Mouse (Mus musculus) kidney, embryonic 15.5 days (tissue): ENCODE measurements around the gene Bnip1. TPM values are rescaled to one million over a fixed set of nuclear protein-coding genes. Genes with fewer than 3 reads are reported as not detected.

ENCODE experiments used
- ATAC-seq: fragments of 200-750 bp; cut with Nextera tagmentation; replicated peaks from 2 replicates; pipeline ENCODE4 v1.8.0; 2017; ENCODE audit warnings: moderate TSS enrichment; ENCODE audit not compliant: low FRiP score
- H3K27ac ChIP-seq: fragments of 300-500 bp; sonication (generic); 2 replicates; pipeline ENCODE4 v1.5.1; 2015; ENCODE audit warnings: mild to moderate bottlenecking, inconsistent platforms
- H3K27me3 ChIP-seq: fragments of 300-500 bp; sonication (generic); 2 replicates; pipeline ENCODE4 v1.6.1; 2015; ENCODE audit warnings: inconsistent platforms
- H3K36me3 ChIP-seq: fragments of 300-500 bp; sonication (generic); 2 replicates; pipeline ENCODE4 v1.6.1; 2015; ENCODE audit warnings: inconsistent platforms
- H3K4me1 ChIP-seq: fragments of 300-500 bp; sonication (generic); 2 replicates; pipeline ENCODE4 v1.6.1; 2015; ENCODE audit warnings: inconsistent platforms
- H3K4me2 ChIP-seq: fragments of 300-500 bp; sonication (generic); 2 replicates; pipeline ENCODE4 v1.6.1; 2015; ENCODE audit warnings: moderate library complexity, mild to moderate bottlenecking, inconsistent platforms
- H3K4me3 ChIP-seq: fragments of 300-500 bp; sonication (generic); replicated peaks from 2 replicates; pipeline ENCODE4 v1.5.1; 2015; ENCODE audit warnings: mild to moderate bottlenecking, inconsistent platforms
- H3K9ac ChIP-seq: fragments of 300-500 bp; sonication (generic); 2 replicates; pipeline ENCODE4 v1.6.1; 2015; ENCODE audit warnings: mild to moderate bottlenecking, inconsistent platforms
- H3K9me3 ChIP-seq: fragments of 300-500 bp; sonication (generic); replicated peaks from 2 replicates; pipeline ENCODE4 v1.6.1; 2016; ENCODE audit warnings: inconsistent platforms
- WGBS: fragments of 180-500 bp; shearing (Covaris S2); methylation state at CpG from one replicate; pipeline ENCODE4 v1.1.7; 2015; ENCODE audit warnings: mixed read lengths; 5-methylcytosine and 5-hydroxymethylcytosine counted together
- polyA plus RNA-seq: library from polyadenylated mRNA; unstranded; fragments of >200 nt; fragmentation: Nextera tagmentation; extraction: Ambion mirVana; gene quantifications from 2 replicates; pipeline ENCODE4 v1.2.1, GENCODE M21; 2015

Bnip1 gene
- polyA plus RNA-seq, 1 experiment from 2014 or later: 52.3 TPM

DNA sequence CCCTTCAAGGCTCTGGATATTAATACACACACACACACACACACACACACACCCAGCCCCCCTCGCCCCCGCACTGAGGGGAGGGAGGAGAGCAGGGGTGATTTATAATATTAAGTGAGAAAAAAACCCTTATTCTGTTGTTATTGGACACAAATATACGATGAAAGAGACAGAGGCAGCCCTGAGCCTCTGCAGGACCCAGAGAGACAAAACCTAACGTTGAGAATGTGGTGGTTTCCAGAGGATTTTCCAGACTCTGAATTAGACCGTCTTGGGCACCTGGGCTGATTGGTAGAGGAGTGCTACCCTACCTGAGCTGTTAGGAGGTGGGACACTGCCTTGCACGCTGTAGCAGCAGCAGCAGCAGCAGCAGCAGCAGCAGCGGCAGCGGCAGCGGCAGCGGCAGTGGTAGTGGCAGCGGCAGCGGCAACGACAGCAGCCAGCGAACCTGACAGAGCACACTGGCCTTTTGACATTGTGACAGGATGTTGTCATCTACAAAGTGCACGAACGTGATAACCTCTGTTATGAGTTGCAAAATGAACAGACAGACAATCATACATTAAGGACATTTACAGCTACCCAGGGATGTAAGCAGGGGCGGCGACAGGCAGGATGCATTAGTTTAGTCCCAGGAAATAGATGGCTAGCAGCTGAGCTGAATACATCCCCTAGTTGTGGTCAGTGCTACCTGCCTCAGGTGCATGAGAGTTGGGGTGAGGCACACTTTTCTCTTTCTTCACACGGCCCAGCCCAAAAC is 56.1 kb downstream of the Bnip1 start:
- Histone ChIP-seq H3K27ac (no peak overlapping the region), H3K36me3 (no peaks in the 10 kb centered on the region), H3K4me1 (peaks cover 20% of the 10 kb centered on the region), H3K9ac (no peak overlapping the region), H3K27me3 (peaks cover 92% of the 10 kb centered on the region), H3K4me3 (no peak overlapping the region), H3K4me2 (no peak overlapping the region), H3K9me3 (no peaks in the 10 kb centered on the region)
- 3% methylated on average over 19 of the region's 19 CpGs for WGBS
- no peak for ATAC-seq

GRCm38 (mm10) chr17:26837546-26837985 is 56.7 kb downstream of the Bnip1 start:
- H3K4me1 ChIP-seq: peaks cover 20% of the 10 kb centered on the region
- H3K4me2 ChIP-seq: no peak overlapping the region
- peaks cover 94% of the 10 kb centered on the region for H3K27me3 ChIP-seq
- no peaks in the 10 kb centered on the region for H3K9me3 ChIP-seq
- H3K27ac ChIP-seq: no peak overlapping the region
- H3K36me3 ChIP-seq: no peaks in the 10 kb centered on the region
- ATAC-seq: no peak
- H3K4me3 ChIP-seq: no peak overlapping the region
- 3% methylated on average over 7 of the region's 7 CpGs for WGBS
- no peak overlapping the region for H3K9ac ChIP-seq

- Histone ChIP-seq H3K9ac (no peak overlapping the region), H3K27ac (no peak overlapping the region), H3K4me1 (peaks cover 20% of the 10 kb centered on the region), H3K9me3 (no peaks in the 10 kb centered on the region), H3K36me3 (no peaks in the 10 kb centered on the region), H3K27me3 (peaks cover 100% of the 10 kb centered on the region), H3K4me2 (no peak overlapping the region), H3K4me3 (no peak overlapping the region)
- ATAC-seq: no peak
- WGBS: under 1% methylated on average over 36 of the region's 37 CpGs
Observed at GRCm38 (mm10) chr17:26838191-26838910, 57.5 kb downstream of the Bnip1 start.

DNA sequence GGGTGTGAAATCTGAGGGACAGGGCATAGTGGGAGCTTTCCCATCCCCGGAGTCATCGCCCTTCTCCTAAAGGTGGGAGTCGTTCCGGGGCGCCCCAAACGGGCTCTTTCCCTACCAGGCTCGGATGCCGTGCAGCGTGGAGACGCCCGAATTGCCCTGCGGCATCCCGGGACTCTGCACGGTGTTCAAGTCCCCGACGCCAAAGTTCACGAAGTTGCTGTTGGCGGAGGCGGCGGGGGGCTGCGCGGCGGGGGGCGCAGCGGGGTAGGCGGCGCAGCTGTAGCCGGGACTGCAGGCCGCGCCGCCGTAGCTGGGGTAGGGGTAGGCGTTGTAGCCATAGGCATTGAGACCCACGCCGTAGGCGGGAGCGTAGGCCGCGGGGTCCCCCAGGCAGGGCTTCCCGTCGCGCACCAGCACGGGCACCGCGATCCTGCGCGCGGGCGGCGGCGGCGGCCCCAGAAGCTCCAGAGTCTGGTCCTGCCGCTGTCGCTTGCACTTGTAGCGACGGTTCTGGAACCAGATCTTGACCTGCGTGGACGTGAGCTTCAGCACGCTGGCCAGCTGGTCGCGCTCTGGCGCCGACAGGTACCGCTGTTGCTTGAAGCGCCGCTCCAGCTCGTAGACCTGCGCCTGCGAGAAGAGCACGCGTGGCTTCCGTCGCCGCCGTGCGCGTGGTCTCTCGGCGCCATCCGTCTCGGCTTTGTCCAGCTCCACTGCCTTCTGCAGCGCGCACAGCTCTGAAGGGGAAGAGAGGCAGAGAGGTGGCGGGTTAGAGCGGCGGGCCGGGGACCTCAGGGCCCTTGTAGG is 58.2 kb downstream of the Bnip1 start:
- Histone ChIP-seq H3K27ac (no peak overlapping the region), H3K4me1 (peaks cover 20% of the 10 kb centered on the region), H3K9me3 (no peaks in the 10 kb centered on the region), H3K36me3 (no peaks in the 10 kb centered on the region), H3K27me3 (peaks cover 100% of the 10 kb centered on the region), H3K4me3 (peak overlapping the region; percentile 24), H3K9ac (no peak overlapping the region), H3K4me2 (peak overlapping the region; percentile 36)
- no peak for ATAC-seq
- WGBS: under 1% methylated on average over 85 of the region's 87 CpGs

DNA sequence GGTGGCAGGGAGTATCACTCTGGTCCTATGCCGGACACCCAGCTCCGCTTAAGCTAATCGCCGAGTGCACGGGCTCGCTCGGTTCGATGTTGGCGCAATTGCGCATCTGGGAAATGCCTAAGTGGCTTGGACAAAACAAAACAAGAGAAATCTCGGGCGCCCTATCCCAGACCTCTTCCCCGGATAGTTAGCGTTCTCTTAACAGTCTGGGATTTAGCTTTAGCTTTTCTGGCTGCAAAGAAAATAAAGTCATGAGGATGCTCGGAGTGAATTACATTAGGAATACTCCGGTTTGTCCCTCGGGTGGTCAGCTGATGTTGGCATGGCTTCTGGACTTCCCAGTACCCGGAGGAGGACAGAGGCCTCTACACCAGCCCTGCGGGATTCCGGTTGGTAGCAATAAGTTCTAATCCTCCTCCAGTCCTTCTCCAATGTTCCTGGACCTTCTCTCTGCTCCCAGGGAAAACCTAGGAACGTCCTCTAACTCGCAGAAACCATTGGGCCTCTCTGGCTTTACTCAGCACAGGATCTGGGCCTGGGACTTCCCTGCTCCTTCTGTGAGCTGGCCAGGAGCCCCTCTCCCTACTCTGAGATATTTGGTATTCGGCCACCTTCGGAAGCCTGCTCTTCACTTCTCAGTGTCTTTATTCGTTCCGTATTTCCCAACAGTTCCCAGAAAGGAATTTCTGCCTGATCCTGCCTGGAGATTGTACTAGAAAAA is 59.0 kb downstream of the Bnip1 start:
- WGBS: 1% methylated on average over 26 of the region's 26 CpGs

DNA sequence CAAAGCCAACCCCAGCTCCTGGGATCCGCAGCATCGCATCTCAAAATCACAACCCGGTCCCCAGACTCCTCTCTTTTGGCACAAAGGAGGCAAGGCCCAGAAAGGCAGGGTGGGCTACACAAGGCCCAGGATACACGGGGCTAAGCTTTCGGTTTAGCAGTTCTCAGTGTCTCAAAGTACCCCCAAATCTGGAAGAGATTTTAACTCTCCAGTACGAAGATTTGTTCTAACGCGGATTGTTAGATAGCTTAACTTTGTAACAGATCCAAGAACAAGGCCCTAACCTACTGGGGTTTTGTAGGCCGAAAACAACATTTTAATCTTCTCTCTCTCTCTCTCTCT is 59.5 kb downstream of the Bnip1 start:
- no peak for ATAC-seq
- Histone ChIP-seq H3K9me3 (no peaks in the 10 kb centered on the region), H3K9ac (no peak overlapping the region), H3K4me1 (peaks cover 28% of the 10 kb centered on the region), H3K4me3 (no peak overlapping the region), H3K27ac (no peak overlapping the region), H3K27me3 (peaks cover 100% of the 10 kb centered on the region), H3K4me2 (no peak overlapping the region), H3K36me3 (no peaks in the 10 kb centered on the region)
- WGBS: 7% methylated on average over 9 of the region's 9 CpGs

More for the DNA sequence above, 59.0 kb downstream of the Bnip1 start:
- ATAC-seq: no peak
- Histone ChIP-seq H3K9me3 (no peaks in the 10 kb centered on the region), H3K4me1 (peaks cover 28% of the 10 kb centered on the region), H3K27me3 (peaks cover 100% of the 10 kb centered on the region), H3K4me2 (peak overlapping the region; percentile 36), H3K4me3 (peak overlapping the region; percentile 24), H3K9ac (no peak overlapping the region), H3K36me3 (no peaks in the 10 kb centered on the region), H3K27ac (no peak overlapping the region)

DNA sequence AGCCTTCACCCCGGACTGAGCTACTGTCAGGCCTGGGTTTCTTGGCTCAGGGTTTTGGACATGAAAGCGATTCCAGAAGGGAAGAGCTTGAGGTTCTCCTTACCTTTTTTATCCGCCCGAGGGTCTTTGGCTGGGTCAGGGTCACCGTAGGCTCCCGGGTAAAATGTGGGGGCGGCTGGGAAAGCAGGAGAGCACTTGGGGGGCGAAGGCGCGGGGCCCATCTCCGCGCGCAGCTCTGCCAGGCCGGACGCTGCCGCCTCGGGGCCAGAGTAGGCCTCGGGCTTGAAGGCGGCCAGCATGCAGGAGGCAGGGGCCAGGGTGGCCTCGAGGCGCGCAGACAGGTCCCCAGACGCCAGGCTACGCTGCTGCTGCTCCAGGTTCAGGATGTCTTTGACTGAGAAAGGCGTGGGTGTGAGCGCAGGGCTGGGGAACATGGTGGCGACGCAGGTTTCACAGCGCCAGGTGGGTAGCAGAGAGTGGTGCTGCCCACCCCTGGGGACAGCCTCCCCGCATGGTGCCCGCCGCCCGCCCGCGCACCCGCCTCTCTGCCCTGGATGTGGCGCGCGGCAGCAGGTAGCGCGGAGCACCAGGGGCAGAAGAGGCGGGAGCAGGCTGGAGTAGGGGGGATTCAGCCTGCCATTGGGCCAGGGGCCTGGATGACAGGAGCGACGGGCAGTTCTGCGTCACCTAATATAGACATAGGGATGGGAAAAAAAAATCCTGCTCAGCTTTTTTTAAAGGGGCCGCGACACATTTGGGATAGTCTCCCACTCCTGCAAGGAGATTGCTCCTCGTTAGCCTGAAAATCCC is 60.3 kb downstream of the Bnip1 start:
- H3K9ac ChIP-seq: no peak overlapping the region
- no peak for ATAC-seq
- WGBS: under 1% methylated on average over 48 of the region's 48 CpGs
- H3K4me1 ChIP-seq: peaks cover 28% of the 10 kb centered on the region
- peak overlapping the region; percentile 15 for H3K4me3 ChIP-seq
- peaks cover 99% of the 10 kb centered on the region for H3K27me3 ChIP-seq
- peak overlapping the region; percentile 20; the same call in 1 of the 2 replicates for H3K4me2 ChIP-seq
- H3K9me3 ChIP-seq: no peaks in the 10 kb centered on the region
- no peaks in the 10 kb centered on the region for H3K36me3 ChIP-seq
- H3K27ac ChIP-seq: no peak overlapping the region

DNA sequence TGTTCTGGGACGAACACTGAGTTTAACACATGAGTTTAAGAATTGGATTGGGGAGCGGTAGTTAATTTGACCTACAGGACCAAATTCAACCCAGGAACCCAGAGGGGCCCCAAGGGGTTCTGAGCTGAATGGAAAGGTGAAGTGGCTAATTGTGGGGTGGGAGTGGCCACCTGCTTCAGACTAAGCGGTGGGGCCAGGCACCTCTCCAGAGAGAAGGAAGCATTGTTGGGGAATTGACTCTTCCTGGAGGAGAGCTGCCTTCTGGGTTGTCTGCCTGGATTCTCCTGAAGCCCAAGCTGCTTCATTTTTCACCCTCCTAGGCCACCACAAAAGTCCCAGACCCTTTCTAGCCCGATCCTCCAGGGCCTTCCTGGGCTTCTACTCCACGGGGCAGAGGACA is 61.1 kb downstream of the Bnip1 start:
- WGBS: 6% methylated on average over 5 of the region's 5 CpGs
- H3K36me3 ChIP-seq: no peaks in the 10 kb centered on the region
- no peak overlapping the region for H3K27ac ChIP-seq
- H3K4me2 ChIP-seq: no peak overlapping the region
- H3K4me3 ChIP-seq: no peak overlapping the region
- H3K4me1 ChIP-seq: peaks cover 28% of the 10 kb centered on the region
- peaks cover 96% of the 10 kb centered on the region for H3K27me3 ChIP-seq
- no peaks in the 10 kb centered on the region for H3K9me3 ChIP-seq
- no peak for ATAC-seq
- H3K9ac ChIP-seq: no peak overlapping the region

Other genes with a start within 250 kb of the Bnip1 start
- gene Ergic1, start 219.6 kb upstream of the Bnip1 start, polyA plus RNA-seq: 124 and 131 TPM in 2 replicates
- 23.1 and 24.8 TPM in 2 replicates for gene Dusp1, start 218.9 kb upstream of the Bnip1 start, polyA plus RNA-seq
- gene Atp6v0e, start 117.8 kb upstream of the Bnip1 start, polyA plus RNA-seq: 211 and 224 TPM in 2 replicates
- gene Crebrf, start 65.4 kb upstream of the Bnip1 start, polyA plus RNA-seq: 7.0 and 9.0 TPM in 2 replicates
- gene Nkx2-5, start 63.9 kb downstream of the Bnip1 start, polyA plus RNA-seq: not detected in 2 replicates
- gene Kifc5b, start 136.0 kb downstream of the Bnip1 start, polyA plus RNA-seq: 9.0 and 9.3 TPM in 2 replicates
- gene Phf1, start 152.0 kb downstream of the Bnip1 start, polyA plus RNA-seq: 7.0 and 8.7 TPM in 2 replicates
- gene Cuta, start 158.5 kb downstream of the Bnip1 start, polyA plus RNA-seq: 192 and 203 TPM in 2 replicates
- 1.9 and 2.0 TPM in 2 replicates for gene Syngap1, start 160.2 kb downstream of the Bnip1 start, polyA plus RNA-seq
- gene Zbtb9, start 192.1 kb downstream of the Bnip1 start, polyA plus RNA-seq: 18.4 and 20.0 TPM in 2 replicates
- gene Bak1, start 247.9 kb downstream of the Bnip1 start, polyA plus RNA-seq: 7.1 and 8.5 TPM in 2 replicates